Mouse (Mus musculus) induced T-regulatory cell, adult 2 months (primary cell): Measurements from ENCODE around the gene Dazl.
"Not testable (repeated sequence)": the region's sequence is repeated elsewhere in the genome, so short reads cannot be mapped to it uniquely, and the experiment has no call there.

Experiments
- DNase-seq: peaks from one replicate; pipeline ENCODE4 v3.0.0-alpha.2; 2012; ENCODE audit warnings: low read depth

Dazl gene

DNA sequence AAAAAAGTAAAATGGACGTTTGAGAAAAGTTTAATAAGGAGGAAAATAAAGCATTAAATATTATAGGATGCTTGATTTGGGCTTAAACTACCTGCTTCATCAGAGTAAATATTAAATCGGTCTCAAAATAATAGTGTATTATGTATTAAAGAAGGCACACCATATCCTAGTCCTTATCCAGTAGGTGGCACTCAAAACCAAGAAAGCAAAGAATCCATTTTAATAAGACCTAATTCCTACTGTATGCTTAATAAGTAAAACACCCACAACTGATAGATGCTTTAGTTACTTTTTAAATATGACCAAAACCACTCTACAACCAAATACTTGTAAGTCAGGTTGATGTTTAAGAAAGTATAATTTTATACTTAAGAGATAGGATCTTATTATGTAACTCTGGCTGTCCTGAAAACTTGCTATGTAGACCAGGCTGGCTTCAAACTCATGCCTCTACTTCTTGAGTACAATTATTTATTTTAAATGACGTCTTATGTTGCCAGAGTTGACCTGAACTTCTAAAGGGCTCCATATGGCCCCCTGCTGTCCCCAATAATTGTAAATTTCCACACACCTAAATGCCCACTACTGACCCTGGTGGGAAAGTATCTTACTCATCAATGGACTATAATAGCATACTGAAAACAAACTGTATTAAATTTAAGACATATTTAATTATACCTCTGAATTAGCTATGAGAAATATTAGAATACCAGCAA lies 1.8 kb downstream of the Dazl start:
- peak; percentile 77 for DNase-seq

- DNase-seq: no peak
Measured at GRCm38 (mm10) chr17:50284845-50285244, 8.6 kb downstream of the Dazl start.

- DNase-seq: not testable (repeated sequence)
Measured at GRCm38 (mm10) chr17:50261615-50262014, 31.8 kb downstream of the Dazl start.

GRCm38 (mm10) chr17:50260856-50261255 lies 32.6 kb downstream of the Dazl start:
- DNase-seq: no peak

- DNase-seq: no peak
Measured at GRCm38 (mm10) chr17:50246605-50247004, 46.8 kb downstream of the Dazl start.

- DNase-seq: no peak
Measured at GRCm38 (mm10) chr17:50244675-50245074, 48.8 kb downstream of the Dazl start.

GRCm38 (mm10) chr17:50243326-50243725 lies 50.1 kb downstream of the Dazl start:
- DNase-seq: no peak

DNA sequence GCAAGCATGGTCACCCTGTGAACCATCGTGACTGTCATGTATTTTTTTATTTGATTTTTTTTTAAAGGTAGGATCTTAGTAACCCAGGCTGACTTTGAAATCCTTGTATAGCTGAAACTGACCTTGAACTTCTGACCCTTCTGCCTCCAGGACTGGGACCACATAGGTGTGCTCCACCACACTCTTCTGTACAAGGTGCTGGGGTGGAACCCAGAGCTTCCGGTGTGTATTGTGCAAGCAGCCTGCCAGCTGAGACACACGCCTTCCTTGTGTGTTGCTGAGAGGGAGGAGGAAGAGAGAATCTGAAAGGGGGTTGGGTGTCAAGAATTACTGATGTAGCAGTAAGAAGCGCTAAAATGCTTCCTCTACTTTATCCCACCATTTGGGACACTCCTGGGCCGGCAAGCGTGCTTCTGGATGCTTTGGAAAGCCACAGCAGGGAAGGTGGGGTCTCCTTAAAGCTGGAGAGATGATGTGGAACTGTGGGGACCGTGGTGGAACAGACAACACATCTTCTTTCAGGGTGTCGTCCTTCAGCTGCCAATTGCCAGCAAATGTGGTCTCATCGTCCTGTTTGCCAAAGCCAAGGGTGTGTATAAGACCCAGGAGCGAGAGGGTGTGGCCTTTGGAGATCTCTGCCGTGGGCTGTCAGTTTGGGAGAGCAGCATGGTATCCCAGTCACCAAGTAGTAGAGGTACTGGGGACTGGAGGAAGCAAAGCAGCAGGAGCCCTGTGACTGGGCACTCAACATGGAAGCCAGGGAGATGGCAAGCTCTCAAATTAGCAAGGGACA lies 55.4 kb downstream of the Dazl start:
- DNase-seq: peak; percentile 40

DNA sequence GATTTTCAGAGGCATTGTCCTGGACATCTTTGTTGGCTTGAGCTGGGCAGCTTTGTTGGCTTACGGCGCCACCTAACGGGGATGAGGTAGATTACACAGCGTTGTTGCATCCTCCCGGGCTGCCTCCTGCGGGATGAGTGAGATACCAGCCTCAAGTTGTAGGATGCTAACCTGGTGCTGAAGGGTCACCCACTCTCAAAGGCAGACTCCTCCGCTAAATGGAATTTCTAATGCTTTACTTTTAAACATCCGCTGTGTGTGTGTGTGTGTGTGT lies 56.1 kb downstream of the Dazl start:
- DNase-seq: peak; percentile 86

- no peak for DNase-seq
Measured at GRCm38 (mm10) chr17:50236702-50237435, 56.6 kb downstream of the Dazl start.

DNA sequence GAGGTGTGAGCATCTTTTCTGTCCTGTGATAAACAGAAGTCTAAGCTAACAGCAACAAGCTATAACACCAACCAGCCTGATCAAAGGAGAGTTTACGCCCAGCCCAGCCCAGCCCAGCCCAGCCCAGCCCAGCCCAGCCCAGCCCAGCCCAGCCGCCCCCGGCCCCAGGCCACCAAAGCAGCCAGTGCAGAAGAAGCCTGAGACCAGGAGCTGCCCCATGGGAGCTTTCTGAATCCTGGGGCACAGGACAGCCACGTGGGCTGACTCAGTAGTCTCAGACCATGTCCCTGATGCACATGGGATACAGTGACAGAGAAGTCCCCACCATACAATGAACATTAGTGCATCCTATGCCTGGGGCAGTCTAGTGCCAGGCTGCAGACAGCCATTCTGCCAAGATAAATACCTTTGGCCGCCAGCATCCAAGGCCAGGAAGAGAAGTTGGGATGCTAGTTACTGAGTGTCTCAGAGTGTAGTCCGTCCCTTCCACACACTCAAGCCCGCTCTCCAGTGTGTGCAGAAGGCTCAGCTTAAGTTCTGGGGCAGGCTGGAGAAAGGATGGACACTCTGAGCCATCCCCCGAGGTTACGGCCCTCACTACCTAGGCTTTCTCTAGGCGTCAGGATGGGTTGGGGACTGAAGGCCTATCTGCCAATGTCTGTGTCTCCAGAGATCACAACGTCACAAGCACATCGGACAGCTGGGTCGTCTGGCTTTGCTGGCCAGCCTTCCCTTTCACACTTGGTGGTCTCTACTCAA lies 57.3 kb downstream of the Dazl start:
- no peak for DNase-seq

DNA sequence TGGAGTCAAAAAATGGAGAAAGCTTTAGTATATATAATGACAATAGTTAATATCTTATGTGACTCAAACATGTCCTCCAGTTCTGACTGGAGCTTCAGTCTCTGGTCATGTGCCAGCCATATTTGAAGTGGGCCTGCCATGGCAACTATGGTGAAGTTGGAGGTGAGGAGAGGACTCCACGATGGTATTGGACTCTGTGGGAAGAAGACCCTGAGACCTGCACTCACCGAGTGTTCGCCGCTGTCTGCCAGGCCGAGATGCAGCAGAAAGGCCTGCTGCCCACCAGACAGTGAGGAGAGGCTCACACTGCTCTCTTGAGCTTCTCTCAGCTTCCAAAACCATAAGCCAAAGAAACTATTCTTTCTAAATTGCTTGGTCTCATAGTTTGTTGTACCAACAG lies 59.5 kb downstream of the Dazl start:
- no peak for DNase-seq

- DNase-seq: no peak
Measured at GRCm38 (mm10) chr17:50232821-50233220, 60.6 kb downstream of the Dazl start.

- no peak for DNase-seq
Measured at GRCm38 (mm10) chr17:50231206-50231605, 62.2 kb downstream of the Dazl start.

- no peak for DNase-seq
Measured at GRCm38 (mm10) chr17:50229534-50229933, 63.9 kb downstream of the Dazl start.
